Mouse (Mus musculus) forebrain, embryonic 11.5 days (tissue): Measurements from ENCODE around the gene Uchl4. TPM values are rescaled to one million over a fixed set of nuclear protein-coding genes. Genes with fewer than 3 reads are reported as not detected.

Source experiments
- ATAC-seq: fragments of 200-750 bp; cut with Nextera tagmentation; replicated peaks from 2 replicates; pipeline ENCODE4 v1.8.0; 2017; ENCODE audit warnings: moderate TSS enrichment; ENCODE audit not compliant: low FRiP score
- DNase-seq: peaks from one replicate; pipeline ENCODE4 v3.0.0-alpha.2; 2017; ENCODE audit warnings: low spot score
- H3K27ac ChIP-seq: fragments of 300-500 bp; sonication (generic); 2 replicates; pipeline ENCODE4 v1.5.1; 2014; ENCODE audit warnings: low read depth, low read length
- H3K27me3 ChIP-seq: fragments of 300-500 bp; sonication (generic); 2 replicates; pipeline ENCODE4 v1.6.1; 2014; ENCODE audit warnings: mild to moderate bottlenecking, low read length, mixed read lengths; ENCODE audit not compliant: control insufficient read depth, insufficient read depth
- H3K36me3 ChIP-seq: fragments of 300-500 bp; sonication (generic); 2 replicates; pipeline ENCODE4 v1.6.1; 2014; ENCODE audit warnings: mild to moderate bottlenecking, low read length, moderate library complexity, mixed read lengths; ENCODE audit not compliant: control insufficient read depth, insufficient read depth
- H3K4me1 ChIP-seq: fragments of 300-500 bp; sonication (generic); replicated peaks from 2 replicates; pipeline ENCODE4 v1.6.1; 2014; ENCODE audit warnings: low read length, mixed read lengths; ENCODE audit not compliant: control insufficient read depth, insufficient read depth
- H3K4me2 ChIP-seq: fragments of 300-500 bp; sonication (generic); 2 replicates; pipeline ENCODE4 v1.6.1; 2014; ENCODE audit warnings: low read depth, mild to moderate bottlenecking, low read length, moderate library complexity, mixed read lengths; ENCODE audit not compliant: severe bottlenecking
- H3K4me3 ChIP-seq: fragments of 300-500 bp; sonication (generic); 2 replicates; pipeline ENCODE4 v1.5.1; 2014; ENCODE audit warnings: low read depth, low read length
- H3K9ac ChIP-seq: fragments of 300-500 bp; sonication (generic); 2 replicates; pipeline ENCODE4 v1.6.1; 2014; ENCODE audit warnings: low read length
- H3K9me3 ChIP-seq: fragments of 300-500 bp; sonication (generic); 2 replicates; pipeline ENCODE4 v1.6.1; 2016; ENCODE audit warnings: low read length, mixed read lengths; ENCODE audit not compliant: control insufficient read depth
- WGBS: fragments of 180-500 bp; shearing (Covaris S2); extraction: QIAGEN DNeasy Blood & Tissue Kit; methylation state at CpG from one replicate; pipeline ENCODE4 v1.1.7; 2014; 5-methylcytosine and 5-hydroxymethylcytosine counted together
- polyA plus RNA-seq: library from polyadenylated mRNA; unstranded; fragments of >200 nt; fragmentation: Nextera tagmentation; extraction: Ambion mirVana; gene quantifications from 2 replicates; pipeline ENCODE4 v1.2.1, GENCODE M21; 2014

Uchl4 gene
- polyA plus RNA-seq, 1 experiment from 2014 or later: 4.9 TPM

DNA sequence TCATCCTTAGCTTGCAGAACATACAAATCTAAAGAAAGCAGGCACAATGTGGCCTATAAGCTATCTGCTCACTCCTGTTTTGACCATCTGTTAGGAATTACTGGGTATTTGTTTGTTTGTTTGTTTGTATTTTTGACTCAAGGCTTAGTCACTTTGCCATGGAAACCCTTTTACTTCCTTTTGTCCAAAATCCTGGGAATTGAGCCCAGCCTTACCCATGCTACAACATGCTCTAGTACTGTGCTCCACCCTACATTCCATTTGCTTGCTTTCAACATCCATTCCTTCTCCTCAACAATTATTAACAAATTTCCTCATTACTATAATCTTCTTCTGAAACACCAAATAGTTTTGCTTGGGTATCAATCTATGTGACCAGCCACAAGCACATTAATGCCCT lies 32.1 kb upstream of the Uchl4 start:
- Histone ChIP-seq H3K9me3 (no peaks in the 10 kb centered on the region), H3K27me3 (no peaks in the 10 kb centered on the region), H3K4me2 (no peak overlapping the region), H3K27ac (no peak overlapping the region), H3K36me3 (no peaks in the 10 kb centered on the region), H3K9ac (no peak overlapping the region), H3K4me1 (no peaks in the 10 kb centered on the region), H3K4me3 (no peak overlapping the region)
- ATAC-seq (no peak), DNase-seq (no peak)

DNA sequence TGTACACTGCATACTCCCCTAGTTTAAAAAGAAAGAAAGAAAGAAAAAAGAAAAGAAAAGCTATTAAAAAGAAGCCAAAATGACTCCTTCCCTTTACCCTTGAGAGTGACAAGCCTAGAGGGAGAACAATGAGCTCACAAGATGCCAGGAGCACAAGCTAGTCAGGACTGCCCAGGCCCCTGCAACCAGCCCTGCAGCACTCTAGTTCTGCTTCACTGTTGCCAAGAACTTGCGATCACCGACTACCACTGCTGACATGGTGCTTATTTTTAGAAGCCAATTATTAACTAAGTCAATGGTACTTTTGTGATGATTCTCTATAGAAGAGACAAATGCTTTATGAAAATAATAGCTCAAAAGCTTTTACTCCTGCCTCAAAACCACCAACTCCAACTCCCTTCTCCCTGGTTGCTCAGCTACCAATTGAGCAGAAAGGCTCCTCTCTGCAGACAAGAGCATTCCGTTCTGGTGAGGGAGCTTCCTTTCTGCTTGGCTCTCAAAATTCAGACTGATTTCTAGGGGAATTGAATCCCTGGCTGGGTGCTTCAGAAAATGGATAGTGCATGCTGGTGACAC lies 27.4 kb upstream of the Uchl4 start:
- Histone ChIP-seq H3K4me2 (no peak overlapping the region), H3K27me3 (no peaks in the 10 kb centered on the region), H3K4me1 (no peaks in the 10 kb centered on the region), H3K4me3 (no peak overlapping the region), H3K27ac (no peak overlapping the region), H3K9me3 (no peaks in the 10 kb centered on the region), H3K36me3 (no peaks in the 10 kb centered on the region), H3K9ac (no peak overlapping the region)
- WGBS: 89% methylated on average over 3 of the region's 3 CpGs
- no peak for ATAC-seq
- DNase-seq: no peak

DNA sequence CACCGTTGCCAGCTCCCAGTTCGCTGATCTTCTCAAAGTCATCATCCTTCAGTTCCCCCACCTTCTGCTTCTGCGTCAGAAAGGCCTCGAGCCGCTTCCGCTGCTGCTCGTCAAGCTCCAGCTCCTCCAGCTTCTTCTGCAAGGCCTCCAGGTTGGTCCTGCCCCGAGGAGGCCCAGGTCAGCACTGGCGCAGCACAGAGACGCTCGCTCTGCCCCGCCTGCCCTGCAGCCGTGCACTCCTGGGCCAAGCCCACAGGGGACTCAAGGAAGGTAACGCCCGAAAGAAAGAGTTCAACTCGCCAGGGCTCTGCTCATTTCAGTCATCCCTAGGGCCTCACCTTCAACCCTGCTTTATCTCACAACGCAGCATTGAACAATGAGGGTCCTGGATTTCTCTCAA lies 20.5 kb upstream of the Uchl4 start:
- Histone ChIP-seq H3K36me3 (no peaks in the 10 kb centered on the region), H3K4me2 (no peak overlapping the region), H3K27me3 (no peaks in the 10 kb centered on the region), H3K4me3 (no peak overlapping the region), H3K9me3 (no peaks in the 10 kb centered on the region), H3K4me1 (no peaks in the 10 kb centered on the region), H3K9ac (no peak overlapping the region), H3K27ac (no peak overlapping the region)
- 91% methylated on average over 17 of the region's 17 CpGs for WGBS
- ATAC-seq: no peak
- no peak for DNase-seq

DNA sequence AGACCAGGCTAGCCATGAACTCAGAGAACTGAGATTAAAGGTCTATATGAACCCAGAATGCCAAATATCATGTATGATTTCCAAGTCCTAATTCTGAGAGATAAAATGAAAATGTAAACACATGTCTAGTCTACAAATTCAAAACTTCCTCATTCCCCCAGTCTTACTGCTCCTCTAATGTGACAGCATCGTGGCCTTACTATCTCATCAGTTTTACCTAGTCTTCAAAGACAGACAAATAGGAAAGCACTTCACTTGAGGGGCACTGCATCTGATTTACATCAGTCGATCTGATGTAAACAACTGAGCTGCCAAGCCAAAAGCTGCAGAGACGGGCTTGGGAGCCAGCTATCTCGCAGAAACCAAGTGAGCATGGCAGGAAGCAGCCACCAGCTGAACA lies 18.9 kb upstream of the Uchl4 start:
- Histone ChIP-seq H3K4me2 (no peak overlapping the region), H3K27me3 (no peaks in the 10 kb centered on the region), H3K27ac (no peak overlapping the region), H3K4me3 (no peak overlapping the region), H3K9me3 (no peaks in the 10 kb centered on the region), H3K36me3 (no peaks in the 10 kb centered on the region), H3K4me1 (no peaks in the 10 kb centered on the region), H3K9ac (no peak overlapping the region)
- DNase-seq (no peak), ATAC-seq (no peak)
- 89% methylated on average over 4 of the region's 4 CpGs for WGBS

DNA sequence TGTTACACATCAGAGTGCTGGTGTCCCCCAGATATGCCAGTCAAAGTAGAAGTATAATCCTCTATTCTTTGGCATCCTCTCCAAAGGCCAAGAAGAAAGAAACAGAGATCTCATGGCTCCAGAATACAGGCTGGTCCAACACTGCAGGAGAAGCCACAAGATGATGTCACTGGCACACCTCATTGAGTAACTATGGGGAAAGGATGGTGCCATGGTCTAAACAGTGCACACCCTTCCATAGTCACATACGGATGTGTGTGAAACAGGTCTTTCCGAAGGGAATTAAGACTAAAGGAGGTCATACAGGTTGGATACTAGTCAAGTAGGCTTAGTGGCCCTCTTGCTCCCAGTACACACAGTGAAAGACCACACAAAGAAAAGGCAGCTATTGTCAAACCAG lies 18.4 kb upstream of the Uchl4 start:
- 91% methylated on average over 2 of the region's 2 CpGs for WGBS
- Histone ChIP-seq H3K36me3 (no peaks in the 10 kb centered on the region), H3K4me3 (no peak overlapping the region), H3K4me1 (no peaks in the 10 kb centered on the region), H3K9ac (no peak overlapping the region), H3K4me2 (no peak overlapping the region), H3K9me3 (no peaks in the 10 kb centered on the region), H3K27me3 (no peaks in the 10 kb centered on the region), H3K27ac (no peak overlapping the region)
- ATAC-seq (no peak), DNase-seq (no peak)

DNA sequence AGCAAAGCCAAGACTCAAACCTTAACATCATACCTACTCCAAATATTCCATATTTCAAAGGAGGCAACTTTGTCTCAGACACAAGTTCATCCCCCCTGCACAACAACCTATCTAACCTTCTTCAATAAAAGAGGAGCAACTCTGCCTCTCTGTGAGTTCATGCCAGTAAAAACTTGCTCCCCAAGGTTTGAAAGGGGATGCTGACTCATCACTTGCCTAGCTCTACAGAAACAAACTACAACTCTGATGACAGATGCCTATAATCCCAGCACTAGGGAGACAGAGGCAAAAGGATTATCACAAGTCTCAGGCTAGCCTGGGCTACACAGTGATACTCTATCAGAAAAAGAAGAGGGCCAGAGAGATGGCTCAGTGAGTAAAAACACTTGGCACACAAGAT lies 17.1 kb upstream of the Uchl4 start:
- DNase-seq: no peak
- Histone ChIP-seq H3K4me3 (no peak overlapping the region), H3K9me3 (no peaks in the 10 kb centered on the region), H3K27me3 (no peaks in the 10 kb centered on the region), H3K36me3 (no peaks in the 10 kb centered on the region), H3K4me2 (no peak overlapping the region), H3K9ac (no peak overlapping the region), H3K4me1 (no peaks in the 10 kb centered on the region), H3K27ac (no peak overlapping the region)
- no peak for ATAC-seq

DNA sequence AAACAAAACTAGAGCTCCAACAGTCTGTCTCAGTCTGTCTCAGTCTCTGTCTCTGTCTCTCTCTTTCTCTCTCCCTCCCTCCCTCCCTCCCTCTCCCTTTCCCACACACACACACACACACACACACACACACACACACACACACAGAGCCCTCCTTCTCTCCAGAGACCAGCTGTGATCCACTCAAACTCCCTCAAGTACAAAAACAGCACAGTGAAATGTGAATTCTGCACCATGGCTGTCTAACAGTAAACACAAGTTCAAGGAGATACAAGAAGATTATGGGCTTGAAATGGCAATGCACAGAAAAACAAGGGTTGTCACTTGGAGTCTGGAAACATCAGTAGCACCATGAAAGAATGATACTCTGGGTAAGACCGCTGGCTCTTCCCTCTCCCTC lies 15.7 kb upstream of the Uchl4 start:
- Histone ChIP-seq H3K27ac (no peak overlapping the region), H3K9ac (no peak overlapping the region), H3K27me3 (no peaks in the 10 kb centered on the region), H3K4me1 (no peaks in the 10 kb centered on the region), H3K4me2 (no peak overlapping the region), H3K9me3 (no peaks in the 10 kb centered on the region), H3K4me3 (no peak overlapping the region), H3K36me3 (no peaks in the 10 kb centered on the region)
- no peak for DNase-seq
- no peak for ATAC-seq
- 46% methylated on average over 1 of the region's 1 CpGs for WGBS

DNA sequence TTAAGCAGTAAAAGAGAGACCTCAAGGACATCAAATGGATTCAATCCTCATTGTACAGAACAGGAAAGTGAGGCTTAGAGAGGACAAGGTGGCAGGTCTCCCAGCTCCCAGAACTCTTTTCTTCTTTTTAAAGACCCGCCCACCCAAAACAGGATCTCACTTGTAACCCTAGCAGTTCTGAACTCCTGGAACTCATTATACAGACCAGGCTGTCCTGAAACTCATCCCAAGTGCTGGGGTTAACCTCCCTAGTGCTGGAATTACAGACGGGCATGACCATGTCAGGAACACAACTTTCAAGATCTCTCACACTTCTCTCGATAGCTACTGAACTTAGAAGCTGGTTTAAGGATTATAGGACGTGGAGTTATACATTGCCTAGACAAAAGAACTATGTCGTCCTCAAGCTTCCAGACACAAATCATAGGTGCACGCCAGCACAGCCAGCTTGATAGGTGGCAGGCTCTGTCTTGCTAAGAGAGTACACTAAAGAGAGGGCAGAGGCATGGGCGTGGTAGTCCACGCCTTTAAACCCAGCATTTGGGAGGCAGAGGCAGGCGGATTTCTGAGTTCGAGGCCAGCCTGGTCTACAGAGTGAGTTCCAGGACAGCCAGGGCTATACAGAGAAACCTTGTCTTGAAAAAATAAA lies 15.1 kb upstream of the Uchl4 start:
- H3K27ac ChIP-seq: no peak overlapping the region
- ATAC-seq (no peak), DNase-seq (no peak)
- no peaks in the 10 kb centered on the region for H3K27me3 ChIP-seq
- H3K36me3 ChIP-seq: no peaks in the 10 kb centered on the region
- H3K4me3 ChIP-seq: no peak overlapping the region
- H3K4me1 ChIP-seq: no peaks in the 10 kb centered on the region
- H3K4me2 ChIP-seq: no peak overlapping the region
- 86% methylated on average over 10 of the region's 10 CpGs for WGBS
- H3K9me3 ChIP-seq: no peaks in the 10 kb centered on the region
- no peak overlapping the region for H3K9ac ChIP-seq

DNA sequence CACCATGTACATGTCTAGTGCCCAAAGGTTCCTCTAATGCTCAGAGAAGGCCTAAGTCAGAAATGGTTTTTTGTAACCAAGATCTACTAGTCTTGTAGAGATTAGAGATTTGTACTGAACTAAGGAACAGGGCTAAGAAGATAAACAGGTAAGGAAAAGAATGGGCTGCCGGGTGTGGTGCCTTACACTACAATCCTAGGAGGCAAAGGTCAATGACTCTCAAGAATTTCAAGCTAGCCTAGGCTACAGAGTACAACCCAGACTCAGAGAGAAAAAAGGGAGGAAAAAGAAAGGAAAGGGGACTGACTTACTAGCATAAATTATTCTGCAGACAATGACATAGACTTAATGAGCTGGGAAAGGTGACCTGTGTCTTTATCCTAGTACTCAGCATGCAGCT lies 14.4 kb upstream of the Uchl4 start:
- Histone ChIP-seq H3K27ac (no peak overlapping the region), H3K4me3 (no peak overlapping the region), H3K27me3 (no peaks in the 10 kb centered on the region), H3K36me3 (no peaks in the 10 kb centered on the region), H3K4me1 (no peaks in the 10 kb centered on the region), H3K4me2 (no peak overlapping the region), H3K9me3 (no peaks in the 10 kb centered on the region), H3K9ac (no peak overlapping the region)
- DNase-seq (no peak), ATAC-seq (no peak)
- 73% methylated on average over 1 of the region's 1 CpGs for WGBS
